Mouse (Mus musculus) small intestine, adult 2 months (tissue): ENCODE results near the gene Psmd6.

Experiments
- CTCF ChIP-seq: fragments of 200-500 bp; IDR thresholded peaks from 2 replicates; pipeline ENCODE4 v1.5.1; 2012; ENCODE audit warnings: low read depth, mild to moderate bottlenecking, control low read depth, inconsistent platforms, low read length, moderate library complexity, mixed read lengths; ENCODE audit not compliant: insufficient replicate concordance, insufficient read length; ENCODE audit errors: extremely low read depth
- POLR2A ChIP-seq: fragments of 200-500 bp; IDR thresholded peaks from 2 replicates; pipeline ENCODE4 v1.6.1; 2012; ENCODE audit warnings: low read depth, mild to moderate bottlenecking, control low read depth, inconsistent platforms, low read length, moderate library complexity

DNA sequence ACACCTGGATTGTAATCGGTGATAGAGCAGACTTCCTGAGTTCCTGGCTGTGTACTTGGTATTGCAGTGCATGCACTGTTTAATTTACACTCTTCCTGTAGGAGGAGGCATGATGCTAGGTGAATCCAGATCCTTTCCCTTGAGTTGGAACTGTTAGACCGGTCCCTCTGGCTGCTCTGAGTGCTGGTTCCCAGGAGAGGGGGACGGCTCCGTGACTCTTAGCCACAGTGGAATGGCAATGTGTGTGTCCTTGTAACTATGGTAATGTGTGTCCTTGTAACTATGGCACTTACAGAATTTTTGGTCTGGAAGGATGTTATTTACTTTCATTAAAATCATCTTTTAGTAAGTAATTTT lies 55.7 kb downstream of the Psmd6 start:
- TF ChIP-seq CTCF (no peak), POLR2A (no peak)
